Mouse (Mus musculus): ENCODE measurements around the gene Ten1.
A peak's percentile ranks its signal among the peaks of the same experiment; 100 is the strongest.

The Ten1 gene

GRCm38 (mm10) chr11:116237742-116238395, 39.2 kb downstream of the Ten1 start, which contains the start of gene Evpl:
Gene Evpl (minus strand): TSS chr11:116238077.
- no peak for DNase-seq (ENCODE audit: low spot score)

- DNase-seq (ENCODE audit: low spot score): peak; percentile 58
Measured at GRCm38 (mm10) chr11:116239797-116240196, 41.1 kb downstream of the Ten1 start.

DNA sequence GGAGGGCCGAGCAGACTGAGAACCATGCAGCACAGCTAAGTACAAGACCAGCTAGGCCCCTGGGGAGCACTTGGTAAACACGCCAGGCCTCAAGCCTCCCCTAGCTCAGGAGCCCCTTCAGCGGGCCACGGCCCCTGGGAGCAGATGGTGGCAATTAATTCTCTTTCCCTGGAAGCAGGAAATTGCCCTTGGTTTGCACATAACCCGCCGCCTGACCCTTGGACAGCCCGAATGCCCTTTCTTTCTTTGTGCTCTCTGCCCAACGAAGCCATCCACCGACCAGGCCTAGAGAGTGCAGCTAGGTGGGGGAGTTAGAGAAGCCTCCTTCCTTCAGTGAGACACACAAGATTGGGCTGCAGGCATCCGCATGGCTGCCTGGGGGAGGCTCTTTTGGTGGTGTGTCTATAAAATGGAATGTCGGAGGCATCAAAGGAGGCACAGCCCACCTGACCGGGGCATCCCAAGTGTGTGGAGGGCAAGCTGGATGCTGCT, 43.1 kb downstream of the Ten1 start:
- DNase-seq (ENCODE audit: low spot score): peak; percentile 80

DNA sequence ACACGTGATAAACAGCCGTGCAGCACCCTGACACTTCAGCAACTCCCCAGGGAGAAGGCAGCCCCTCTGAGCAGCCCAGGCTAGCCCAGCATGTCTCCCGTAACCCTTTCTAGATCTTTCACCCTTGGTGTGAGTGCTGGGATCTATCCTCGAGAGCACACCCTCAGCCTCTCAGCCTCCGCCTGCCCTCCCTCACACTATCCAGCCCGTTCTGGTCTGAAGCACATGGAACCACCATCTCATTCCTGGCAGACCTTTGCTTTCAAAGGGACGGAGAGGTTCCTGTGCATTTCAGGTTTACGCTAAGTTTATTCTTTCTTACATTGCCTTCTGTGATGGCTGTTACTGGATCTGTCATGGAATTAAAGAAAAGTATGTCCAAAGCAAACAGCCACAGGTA, 45.9 kb downstream of the Ten1 start:
- DNase-seq (ENCODE audit: low spot score): no peak

DNA sequence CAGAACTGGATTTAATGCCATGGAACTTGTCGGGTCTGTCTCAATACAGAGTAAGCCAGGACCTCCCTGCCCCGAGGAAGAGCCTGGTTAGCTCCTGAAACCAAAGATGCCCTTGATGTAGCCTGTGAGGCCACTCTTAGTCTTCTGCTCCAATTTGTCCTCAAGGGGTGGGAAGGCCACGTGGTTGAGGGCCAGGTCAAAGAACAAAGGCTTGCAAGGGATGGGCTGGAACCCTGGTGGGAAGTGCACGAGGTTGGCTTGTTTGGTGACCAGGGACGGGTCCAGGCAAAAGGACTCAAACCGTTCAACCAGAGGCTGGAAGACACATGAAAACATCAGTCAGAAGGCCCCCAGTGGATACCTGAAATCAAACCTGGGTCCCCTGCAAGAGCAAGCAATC, 47.0 kb downstream of the Ten1 start:
- no peak for DNase-seq (ENCODE audit: low spot score)

GRCm38 (mm10) chr11:116247502-116248222, 49.0 kb downstream of the Ten1 start:
- DNase-seq (ENCODE audit: low spot score): no peak

DNA sequence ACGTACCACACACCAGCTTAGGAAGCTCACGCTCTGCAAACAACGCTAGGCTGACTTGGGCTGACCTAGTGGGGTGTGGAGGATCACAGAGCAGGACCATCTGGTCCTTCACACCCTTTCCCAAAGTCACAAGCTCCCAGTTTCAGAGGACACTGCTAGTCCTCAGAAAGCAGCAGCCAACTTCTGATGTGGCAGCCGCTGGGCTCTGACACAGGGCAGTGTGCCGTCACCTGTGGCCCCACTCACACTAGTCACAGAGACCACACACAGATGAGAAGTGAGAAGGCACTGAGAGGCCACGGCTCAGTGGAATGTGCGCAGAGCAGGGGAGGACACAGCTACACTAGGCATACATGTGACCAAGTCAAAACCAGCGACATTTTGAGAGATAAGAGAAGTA, 52.2 kb downstream of the Ten1 start:
- no peak for DNase-seq (ENCODE audit: low spot score)

DNA sequence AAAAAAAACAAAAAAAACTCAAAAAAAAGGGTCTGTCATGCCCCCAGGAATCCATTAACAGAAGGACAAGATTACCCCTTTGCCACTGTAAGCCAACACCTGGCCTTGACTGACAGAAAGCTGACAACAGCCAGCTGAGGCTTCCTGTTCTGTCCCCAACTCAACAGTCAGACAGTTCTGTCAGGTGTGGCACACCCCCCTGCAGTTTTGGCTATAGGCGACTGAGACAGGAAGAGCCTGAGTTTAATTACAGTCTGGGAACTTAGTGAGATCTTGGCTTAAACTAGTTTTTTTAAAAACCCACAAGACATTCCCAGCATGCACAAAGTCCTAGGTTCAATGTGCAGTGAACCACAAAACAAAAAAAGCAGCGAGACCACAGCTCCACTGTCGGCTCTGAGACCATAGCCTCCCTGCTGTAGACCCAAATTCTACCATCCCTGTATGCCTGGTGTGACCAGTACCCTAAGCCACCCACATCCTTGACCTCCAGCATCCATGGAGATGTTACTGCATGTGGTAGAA, 54.5 kb downstream of the Ten1 start:
- DNase-seq (ENCODE audit: low spot score): no peak

GRCm38 (mm10) chr11:116254627-116255026, 56.0 kb downstream of the Ten1 start:
- no peak for DNase-seq (ENCODE audit: low spot score)

DNA sequence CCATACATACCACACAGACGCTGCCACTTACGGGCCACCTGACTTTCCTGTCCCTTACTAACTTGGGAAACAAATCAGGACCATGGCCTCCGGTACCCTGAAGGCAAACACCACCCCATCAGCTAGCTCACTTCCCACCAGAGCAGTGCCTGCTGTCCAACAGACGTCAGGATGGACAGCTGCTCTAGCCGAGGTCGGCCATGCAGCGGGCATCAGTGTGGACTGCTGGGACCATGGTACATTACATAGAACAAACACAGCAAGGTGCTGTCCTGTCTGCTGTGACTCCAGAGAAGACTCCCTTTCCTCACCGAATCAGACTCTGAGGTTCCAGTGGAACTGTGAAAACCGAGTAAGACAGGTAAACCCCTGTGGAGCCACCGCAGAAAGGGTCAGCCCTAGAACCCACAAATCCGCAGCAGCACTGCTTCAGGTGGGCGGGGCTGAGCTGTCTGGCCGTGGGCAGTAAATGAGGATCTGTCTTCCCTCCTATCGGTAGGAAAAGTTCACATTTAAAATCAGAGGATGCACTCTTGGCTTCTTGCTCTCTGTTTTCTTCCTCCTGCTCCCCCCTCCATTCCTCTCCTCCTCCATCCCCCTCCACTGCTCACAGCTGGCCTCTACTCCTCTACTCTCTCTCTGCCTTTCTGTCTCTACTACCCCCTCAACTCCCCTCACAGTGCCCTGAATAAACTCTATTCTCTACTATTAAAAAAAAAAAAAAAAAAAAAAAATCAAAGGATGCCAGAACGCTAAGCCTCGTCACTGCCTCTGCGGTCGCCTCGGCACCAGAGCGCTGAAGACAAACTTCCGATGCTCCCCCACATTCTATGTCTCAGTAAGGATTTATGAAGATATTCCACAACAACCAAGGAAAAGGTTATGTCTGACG, 56.7 kb downstream of the Ten1 start:
- DNase-seq (ENCODE audit: low spot score): no peak

DNA sequence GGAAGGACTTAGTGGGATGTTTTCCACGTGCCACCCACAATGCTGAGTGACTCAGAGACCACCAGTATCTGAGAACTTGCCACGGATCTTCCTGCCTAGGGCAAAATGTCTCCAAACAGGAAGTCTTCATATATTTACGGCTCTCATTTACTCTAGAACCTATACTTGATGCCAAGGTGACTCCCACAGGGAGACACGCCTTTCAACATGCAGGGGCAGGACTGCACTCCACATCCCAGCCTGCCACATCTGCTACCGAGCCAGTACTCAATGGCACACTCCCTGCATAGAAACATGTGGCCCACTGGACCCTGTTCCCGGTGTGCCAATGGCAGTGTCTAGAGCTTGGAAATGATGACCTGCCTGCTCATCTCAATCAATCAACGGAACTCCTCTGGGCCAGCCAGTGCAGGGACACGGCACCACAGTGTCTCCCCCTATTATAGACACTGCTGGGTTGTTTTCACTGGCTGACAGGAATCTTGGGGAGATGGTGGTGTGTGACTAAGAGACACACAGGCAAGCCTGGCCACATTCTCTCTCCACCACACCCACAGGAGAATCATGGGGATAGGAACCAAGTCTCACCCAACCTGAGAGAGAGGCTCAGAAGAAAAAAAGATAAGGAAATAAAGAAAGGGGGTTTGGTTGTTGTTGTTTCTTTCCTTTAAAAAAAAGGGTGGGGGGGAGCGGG, 57.5 kb downstream of the Ten1 start:
- no peak for DNase-seq (ENCODE audit: low spot score)

DNA sequence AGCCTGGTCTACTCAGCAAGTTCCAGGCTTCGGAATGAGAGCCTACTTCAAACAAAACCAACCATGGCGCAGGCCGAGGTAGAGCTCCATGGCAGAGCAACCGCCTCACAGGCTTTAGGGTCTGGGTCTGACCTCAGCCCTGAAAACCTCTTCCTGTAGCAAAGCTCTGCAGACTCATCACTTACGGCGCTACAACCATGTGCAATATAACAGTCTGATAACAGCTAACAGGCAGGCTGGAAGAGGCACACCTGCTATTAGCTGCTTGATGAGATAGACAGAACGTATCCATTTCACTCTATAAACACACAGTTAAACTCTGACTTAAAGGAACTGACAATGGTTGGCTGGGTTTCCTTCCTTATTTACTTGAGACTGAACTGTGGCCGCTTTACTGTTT, 60.8 kb downstream of the Ten1 start:
- DNase-seq (ENCODE audit: low spot score): no peak

DNA sequence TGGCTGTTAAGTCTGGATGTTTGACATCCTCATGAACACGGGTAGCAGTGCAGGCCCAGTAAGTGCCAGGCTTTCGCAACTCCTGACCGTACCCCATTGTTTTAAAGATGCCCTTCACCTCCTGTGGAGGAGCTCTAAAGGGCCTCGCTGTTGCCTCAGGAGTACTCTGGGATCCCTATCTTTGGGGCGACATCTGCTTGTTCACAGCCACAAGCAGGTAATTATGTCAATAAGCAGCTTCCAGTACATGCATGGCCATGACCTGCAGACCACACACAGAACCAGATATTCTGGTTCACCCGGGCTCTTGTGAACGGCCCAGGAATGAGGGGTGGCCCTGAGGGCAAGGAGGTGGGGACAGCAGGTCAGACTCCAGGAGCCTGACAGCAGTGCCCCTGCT, 61.6 kb downstream of the Ten1 start:
- no peak for DNase-seq (ENCODE audit: low spot score)
